Mouse (Mus musculus) liver, embryonic 16.5 days (tissue): ENCODE results near the gene Safb2. TPM values are rescaled to one million over a fixed set of nuclear protein-coding genes. Genes with fewer than 3 reads are reported as not detected.

Experiments used
- polyA plus RNA-seq: library from polyadenylated mRNA; unstranded; fragments of >200 nt; fragmentation: Nextera tagmentation; extraction: Ambion mirVana; gene quantifications from 2 replicates; pipeline ENCODE4 v1.2.1, GENCODE M21; 2015

Safb2 gene
- polyA plus RNA-seq, 1 experiment from 2014 or later = 28.8 TPM

Other genes with a start within 250 kb of the Safb2 start
- gene Ptprs, start 108.1 kb downstream of the Safb2 start, polyA plus RNA-seq = 3.9 and 5.3 TPM in 2 replicates
- gene Znrf4, start 72.2 kb downstream of the Safb2 start, polyA plus RNA-seq = not detected in 2 replicates
- gene Gm20219, start 30.2 kb downstream of the Safb2 start, polyA plus RNA-seq = 0.12 and 0.24 TPM in 2 replicates
- 38.7 and 38.9 TPM in 2 replicates for gene Safb, start 240 bp upstream of the Safb2 start, polyA plus RNA-seq
- 129 and 149 TPM in 2 replicates for gene 2410015M20Rik, start 25.2 kb upstream of the Safb2 start, polyA plus RNA-seq
- 828 and 951 TPM in 2 replicates for gene Rpl36, start 28.8 kb upstream of the Safb2 start, polyA plus RNA-seq
- 35.0 and 36.3 TPM in 2 replicates for gene Lonp1, start 42.3 kb upstream of the Safb2 start, polyA plus RNA-seq
- 0.21 and 0.33 TPM in 2 replicates for gene Catsperd, start 43.6 kb upstream of the Safb2 start, polyA plus RNA-seq
- gene Ranbp3, start 88.7 kb upstream of the Safb2 start, polyA plus RNA-seq = 35.9 and 37.0 TPM in 2 replicates
- 210 and 219 TPM in 2 replicates for gene Ndufa11, start 133.2 kb upstream of the Safb2 start, polyA plus RNA-seq
- 2.8 and 4.2 TPM in 2 replicates for gene Vmac, start 133.4 kb upstream of the Safb2 start, polyA plus RNA-seq
- gene Nrtn, start 172.9 kb upstream of the Safb2 start, polyA plus RNA-seq = 0.49 and 1.0 TPM in 2 replicates
- 11.4 and 12.2 TPM in 2 replicates for gene Dus3l, start 180.2 kb upstream of the Safb2 start, polyA plus RNA-seq
- gene Prr22, start 185.7 kb upstream of the Safb2 start, polyA plus RNA-seq = 0.42 and 0.44 TPM in 2 replicates
- gene Rfx2, start 246.4 kb upstream of the Safb2 start, polyA plus RNA-seq = 12.4 and 12.6 TPM in 2 replicates